In the genomic region with DNA sequence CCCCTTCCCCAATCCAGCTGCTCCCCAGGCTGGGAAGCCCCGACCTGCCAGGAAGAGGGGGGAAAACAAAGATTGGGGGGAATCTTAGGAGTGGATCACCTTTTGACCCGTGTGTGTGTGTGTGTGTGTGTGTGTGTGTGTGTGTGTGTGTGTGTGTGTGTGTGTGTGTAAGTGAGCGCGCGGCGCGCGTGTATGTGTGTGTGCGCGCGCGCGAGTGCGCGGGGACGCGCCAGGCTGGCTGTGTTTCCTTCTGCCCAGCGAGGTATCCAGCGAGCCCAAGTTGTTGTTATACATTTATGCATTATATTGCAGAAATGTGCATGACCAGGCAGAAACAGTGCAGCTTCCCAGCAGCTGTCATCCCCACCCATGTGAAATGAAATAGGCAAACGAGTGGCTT, we compare ENCODE assay signal across 8 mouse cellular contexts. TPM values are rescaled to one million over a fixed set of nuclear protein-coding genes. Genes with fewer than 3 reads are reported as not detected.
DNase-seq lines count a peak whose midpoint lies in the region; ATAC-seq and TF ChIP-seq lines count a peak whose summit lies in the region.

No protein-coding gene starts in this region.

- no peaks in the 10 kb centered on the region for H3K36me3 ChIP-seq in forebrain, embryonic 11.5 days (ENCODE audit: control insufficient read depth, insufficient read depth, low read length)
- H3K36me3 ChIP-seq in kidney, postnatal 0 days (ENCODE audit: insufficient read depth, low read length) = no peaks in the 10 kb centered on the region

- no peak for TF ChIP-seq POLR2A in bone marrow, adult 2 months (IDR thresholded peaks at IDR 0.05; ENCODE audit: borderline replicate concordance, control insufficient read depth, low read depth, low read length)

- H3K4me3 ChIP-seq in bone marrow, adult 2 months (replicated peaks; ENCODE audit: control insufficient read depth, low read depth, low read length) = peak overlapping the region; percentile 14
- H3K4me3 ChIP-seq in forebrain, embryonic 11.5 days (ENCODE audit: low read depth, low read length) = peak overlapping the region; percentile 84
- H3K4me3 ChIP-seq in kidney, postnatal 0 days (replicated peaks; ENCODE audit: low read depth, low read length) = peak overlapping the region; percentile 81

- under 1% methylated on average over 17 of the region's 20 CpGs for WGBS in bone marrow, adult 2 months
- 0% methylated on average over 13 of the region's 20 CpGs for WGBS in forebrain, embryonic 11.5 days
- 7% methylated on average over 19 of the region's 20 CpGs for WGBS in kidney, postnatal 0 days

- H3K9ac ChIP-seq in forebrain, embryonic 11.5 days (ENCODE audit: low read length) = peak overlapping the region; percentile 97
- peak overlapping the region; percentile 89 for H3K9ac ChIP-seq in kidney, postnatal 0 days (ENCODE audit: low read depth, low read length)

- no peaks in the 10 kb centered on the region for H3K27me3 ChIP-seq in forebrain, embryonic 11.5 days (ENCODE audit: control insufficient read depth, insufficient read depth, low read length)
- H3K27me3 ChIP-seq in kidney, postnatal 0 days (ENCODE audit: insufficient read depth, low read length) = no peaks in the 10 kb centered on the region

- TF ChIP-seq CTCF in bone marrow, adult 2 months (IDR thresholded peaks at IDR 0.05; ENCODE audit: control insufficient read depth, insufficient read depth, low read length) = no peak
- TF ChIP-seq CTCF in kidney, postnatal 0 days (IDR thresholded peaks at IDR 0.05; ENCODE audit: low read depth) = no peak

- H3K4me1 ChIP-seq in bone marrow, adult 2 months (ENCODE audit: control insufficient read depth, insufficient read depth, low read length) = no peaks in the 10 kb centered on the region
- no peaks in the 10 kb centered on the region; the same call in 1 of the 2 replicates for H3K4me1 ChIP-seq in forebrain, embryonic 11.5 days (replicated peaks; ENCODE audit: control insufficient read depth, insufficient read depth, low read length)
- no peaks in the 10 kb centered on the region for H3K4me1 ChIP-seq in kidney, postnatal 0 days (replicated peaks; ENCODE audit: insufficient read depth, low read length)

- peak; percentile 18 to 31 for DNase-seq in left cerebral cortex, postnatal 25 days (ENCODE audit: low spot score in 2 of 2)
- no peak for DNase-seq in left cerebral cortex, postnatal 36 days (ENCODE audit: low spot score in 2 of 2)
- DNase-seq in forebrain, embryonic 11.5 days (ENCODE audit: low spot score) = no peak
- DNase-seq in kidney, postnatal 0 days (ENCODE audit: low spot score) = peak; percentile 54
- DNase-seq in naive thymus-derived CD4-positive, alpha-beta T cell, adult 2 months (ENCODE audit: low read depth) = peak; percentile 79
- DNase-seq in ovary, adult 18-20 months (ENCODE audit: low spot score) = no peak

- no peaks in the 10 kb centered on the region for H3K9me3 ChIP-seq in forebrain, embryonic 11.5 days (ENCODE audit: control insufficient read depth, low read length)
- no peaks in the 10 kb centered on the region for H3K9me3 ChIP-seq in kidney, postnatal 0 days (replicated peaks; ENCODE audit: low read length)

- ATAC-seq in forebrain, embryonic 11.5 days (replicated peaks; ENCODE audit: low FRiP score) = no peak
- ATAC-seq in kidney, postnatal 0 days (replicated peaks; ENCODE audit: low FRiP score, low read depth) = no peak
- no peak for ATAC-seq in erythroid progenitor cell, adult 5-6 weeks (replicated peaks; ENCODE audit: low FRiP score, poor library complexity, severe bottlenecking)

- no peak overlapping the region for H3K27ac ChIP-seq in bone marrow, adult 2 months (ENCODE audit: control insufficient read depth, insufficient read depth, low read depth, low read length, poor library complexity)
- peak overlapping the region; percentile 99 for H3K27ac ChIP-seq in forebrain, embryonic 11.5 days (ENCODE audit: low read depth, low read length)
- peak overlapping the region; percentile 98 for H3K27ac ChIP-seq in kidney, postnatal 0 days

- peak overlapping the region; percentile 87 for H3K4me2 ChIP-seq in forebrain, embryonic 11.5 days (ENCODE audit: low read depth, low read length, severe bottlenecking)
- H3K4me2 ChIP-seq in kidney, postnatal 0 days (ENCODE audit: low read length) = peak overlapping the region; percentile 80

- intact Hi-C loops in left cerebral cortex, postnatal 25 days (cut with DNase I) = loop anchor here (2.0 to 10.0 kb wide), 2 partner anchors 98 to 190 kb away; no protein-coding TSS in a partner anchor
- intact Hi-C loops in left cerebral cortex, postnatal 36 days (cut with DNase I) = loop anchor here (10.0 kb wide), 1 partner anchor 190 kb away; no protein-coding TSS in a partner anchor

RNA-seq across cellular contexts. Expression of gene Maml3, which starts 0.3 kb away (rescaled TPM):
- total RNA-seq in left cerebral cortex, postnatal 25 days (2021) = 10 to 100 TPM in 1 of 2 experiments, 1 to 10 TPM in 1; 9.9 to 10.1 TPM
- total RNA-seq in left cerebral cortex, postnatal 36 days (2021) = 10 to 100 TPM in 1 of 2 experiments, 1 to 10 TPM in 1; 6.2 to 11.9 TPM
- polyA plus RNA-seq in bone marrow, adult 2 months (2011; ENCODE audit: insufficient read depth, insufficient read length, low replicate concordance, missing spikeins) = 1.4 and 4.9 TPM in 2 replicates
- 7.0 and 7.5 TPM in 2 replicates for polyA plus RNA-seq in forebrain, embryonic 11.5 days (2014; fragmentation: Nextera tagmentation; extraction: Ambion mirVana)
- 5.4 and 5.7 TPM in 2 replicates for polyA plus RNA-seq in kidney, postnatal 0 days (2015; fragmentation: Nextera tagmentation; extraction: Ambion mirVana)
- 0.84 and 2.2 TPM in 2 replicates for total RNA-seq in erythroid progenitor cell, adult 5-6 weeks (2015; ENCODE audit: low replicate concordance)
- 0.15 and 1.0 TPM in 2 replicates for total RNA-seq in erythroid progenitor cell, adult 5-6 weeks (2017; ENCODE audit: low replicate concordance)

Comparison
In these comparisons a context has a peak if more than half of its experiments do, and no peak if none do; other contexts are left out.
1. DNase-seq: peak in left cerebral cortex, postnatal 25 days (2 of 2), kidney, postnatal 0 days (single experiment) and naive thymus-derived CD4-positive, alpha-beta T cell, adult 2 months (single experiment); none in left cerebral cortex, postnatal 36 days (0 of 2), forebrain, embryonic 11.5 days (single experiment) and ovary, adult 18-20 months (single experiment).
2. H3K4me3 ChIP-seq: peak in every context shown above with its lines; median percentile 84 in forebrain, embryonic 11.5 days; 81 in kidney, postnatal 0 days; 14 in bone marrow, adult 2 months.